ENCODE assay signal across 18 mouse cellular contexts in the genomic region with DNA sequence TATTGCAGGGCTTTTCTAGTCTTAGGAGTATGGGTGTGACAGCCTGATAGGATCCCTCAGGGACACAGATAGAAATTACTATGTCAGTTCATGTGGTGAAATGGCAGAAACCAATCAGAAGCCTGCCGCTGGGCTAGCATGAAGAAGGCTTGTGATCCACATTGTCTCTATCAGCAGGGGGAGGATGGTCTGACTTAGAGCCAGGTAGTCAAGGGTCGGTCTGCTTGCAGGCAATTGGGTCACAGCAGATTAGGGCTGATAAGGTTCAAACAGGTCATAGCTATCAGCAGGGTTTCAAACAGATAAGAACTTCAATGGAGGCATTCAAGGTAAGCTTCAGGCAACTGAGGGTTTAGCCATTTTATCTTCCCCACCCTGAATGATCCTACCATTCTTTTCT.
"Had no signal": no experiment of that assay in that cellular context is flagged by ENCODE, and none has a peak within 500 bp of the region (broad histone marks: within the 10 kb centered on the region; RNA-seq: fewer than 3 reads in every experiment).

No protein-coding gene starts in this region.

- H3K4me2 ChIP-seq: limb, embryonic 15.5 days; lung, embryonic 14.5 days; midbrain, embryonic 12.5 days; neural tube, embryonic 13.5 days had no signal

- H3K9me3 ChIP-seq: limb, embryonic 15.5 days; megakaryocyte, embryonic 14.5 days; midbrain, embryonic 12.5 days; neural tube, embryonic 13.5 days had no signal

- ATAC-seq: midbrain, embryonic 16.5 days had no signal

- H3K4me3 ChIP-seq: limb, embryonic 15.5 days; megakaryocyte, embryonic 14.5 days; midbrain, embryonic 12.5 days; neural tube, embryonic 13.5 days had no signal

- H3K4me1 ChIP-seq: limb, embryonic 15.5 days; midbrain, embryonic 12.5 days had no signal

- H3K27me3 ChIP-seq: limb, embryonic 15.5 days; megakaryocyte, embryonic 14.5 days; midbrain, embryonic 12.5 days; neural tube, embryonic 13.5 days had no signal

- H3K27ac ChIP-seq: kidney, postnatal 0 days; limb, embryonic 15.5 days; midbrain, embryonic 12.5 days; neural tube, embryonic 13.5 days had no signal

- DNase-seq: kidney, adult 11 months; kidney, adult 9 months; kidney, postnatal 36 days; layer of hippocampus, adult 9-11 months; layer of hippocampus, postnatal 36 days; lung, embryonic 14.5 days; lung, postnatal 10 days; lung, postnatal 4 days; retina, postnatal 1 day; right cerebral cortex, postnatal 4 days; spleen, adult 18-20 months; thymus, postnatal 36 days had no signal

- H3K9ac ChIP-seq: limb, embryonic 15.5 days; lung, embryonic 14.5 days; midbrain, embryonic 12.5 days; neural tube, embryonic 13.5 days had no signal
